Mouse (Mus musculus) activated CD4-positive, CD25-positive, alpha-beta regulatory T cell, adult 4 months (primary cell): Measurements from ENCODE around the gene Hes2. TPM values are rescaled to one million over a fixed set of nuclear protein-coding genes. Genes with fewer than 3 reads are reported as not detected.

Source experiments
- ATAC-seq: one replicate; pipeline ENCODE4 v1.8.0; 2017
- polyA plus RNA-seq, 2 experiments: library from polyadenylated mRNA; unstranded; fragments of 100-300 nt; shearing (Covaris generic); gene quantifications; one replicate each; pipeline ENCODE4 v1.2.1; 2017

The Hes2 gene
- polyA plus RNA-seq, 2 experiments from 2014 or later: not detected

DNA sequence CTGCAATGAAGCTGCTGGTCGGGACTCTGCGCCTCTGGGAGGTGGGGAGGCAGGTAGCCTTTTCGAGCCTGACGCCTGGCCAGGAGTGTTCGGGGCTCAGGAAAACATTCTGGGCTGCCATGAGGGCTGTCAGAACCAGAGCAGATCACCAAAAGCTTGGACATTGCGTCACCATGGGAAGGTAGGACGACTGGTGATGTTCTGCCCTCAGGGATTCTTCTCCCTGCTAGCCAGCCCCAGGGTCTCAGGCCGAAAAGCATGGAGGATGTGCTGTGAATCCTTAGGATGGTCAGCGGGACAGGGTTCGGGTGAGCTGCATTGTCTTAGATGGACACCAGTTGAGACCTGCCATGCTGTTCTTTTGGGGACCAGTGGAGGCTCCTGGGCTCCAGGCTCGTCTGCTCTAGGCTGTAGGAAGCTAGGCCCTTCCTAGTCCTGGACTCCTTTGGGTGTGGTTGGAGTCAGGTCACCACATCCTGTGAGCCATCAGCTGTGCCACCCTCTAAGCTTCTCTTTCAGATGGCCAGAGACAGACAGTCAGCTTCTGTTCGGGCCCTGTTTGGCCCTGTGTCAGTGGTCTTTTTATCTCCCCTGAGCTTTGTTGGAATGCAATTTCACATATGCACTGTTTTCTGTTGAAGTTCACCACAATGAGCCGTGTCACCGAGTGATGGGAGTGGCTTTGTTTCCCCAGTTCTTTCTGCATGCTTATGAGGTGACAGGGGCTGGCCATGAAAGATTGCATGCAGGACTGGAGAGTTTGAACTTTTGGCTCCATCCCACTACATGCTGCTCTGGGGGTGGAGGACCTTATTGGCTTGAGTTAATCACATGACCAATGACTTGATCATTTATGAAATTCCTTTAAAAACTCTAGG is 27.8 kb downstream of the Hes2 start:
- ATAC-seq: peak; percentile 40

DNA sequence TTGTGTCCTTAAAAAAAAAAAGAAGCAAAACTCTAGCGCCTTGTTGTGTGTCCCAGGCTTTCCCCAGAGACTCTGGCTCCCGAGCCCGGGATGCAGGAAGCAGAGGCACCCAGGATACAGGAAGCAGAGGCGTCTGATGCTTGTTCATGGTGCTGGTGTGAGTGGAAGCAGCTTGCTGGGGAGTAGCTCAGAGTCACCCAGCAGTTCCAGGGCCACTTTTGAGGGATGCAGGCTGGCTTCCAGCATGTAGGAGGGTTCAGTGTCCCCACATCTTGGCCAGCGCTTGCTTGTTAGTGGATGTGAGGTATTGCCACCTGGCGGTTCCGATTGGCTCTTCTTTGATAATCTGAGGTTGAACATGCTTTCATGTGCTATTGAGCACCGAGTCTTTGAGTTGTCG is 28.5 kb downstream of the Hes2 start:
- ATAC-seq: no peak

DNA sequence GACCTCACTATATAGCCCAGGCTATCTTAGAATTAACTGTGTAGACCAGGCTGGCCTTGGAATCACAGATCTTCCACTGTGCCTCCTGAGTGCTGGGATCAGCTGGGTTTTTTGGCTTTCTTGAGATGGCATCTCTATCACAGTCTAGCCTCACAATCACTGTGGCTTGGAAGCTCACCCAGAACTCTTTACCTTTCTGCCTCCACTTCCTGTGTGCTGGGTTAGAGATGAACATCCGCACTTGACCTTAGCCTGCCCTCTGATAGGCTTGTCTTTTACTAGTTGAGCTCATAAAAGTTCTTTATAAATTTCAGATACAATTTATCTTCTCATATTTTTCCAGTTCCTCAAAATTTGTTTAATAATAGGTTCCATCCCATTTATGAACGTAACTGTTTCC is 30.0 kb downstream of the Hes2 start:
- ATAC-seq: peak; percentile 60

DNA sequence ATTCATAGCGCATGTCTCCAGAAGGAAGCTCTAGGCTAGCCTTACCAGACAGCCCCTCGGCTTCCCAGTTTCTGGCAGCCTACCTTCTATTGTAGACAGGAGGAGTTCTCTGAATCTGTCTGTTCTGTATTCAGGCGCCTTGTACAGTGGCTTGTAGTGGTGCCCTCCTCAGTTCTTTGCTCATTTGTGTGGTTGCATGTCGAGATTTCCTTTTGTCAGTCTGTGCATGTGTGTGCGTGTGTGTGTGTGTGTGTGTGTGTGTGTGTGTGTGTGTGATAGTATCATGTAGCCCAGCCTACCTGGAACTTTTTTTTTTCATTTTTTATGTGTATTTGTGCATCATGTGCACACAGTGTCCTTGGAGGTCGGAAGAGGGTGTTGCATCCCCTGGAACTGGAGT is 30.4 kb downstream of the Hes2 start:
- no peak for ATAC-seq

DNA sequence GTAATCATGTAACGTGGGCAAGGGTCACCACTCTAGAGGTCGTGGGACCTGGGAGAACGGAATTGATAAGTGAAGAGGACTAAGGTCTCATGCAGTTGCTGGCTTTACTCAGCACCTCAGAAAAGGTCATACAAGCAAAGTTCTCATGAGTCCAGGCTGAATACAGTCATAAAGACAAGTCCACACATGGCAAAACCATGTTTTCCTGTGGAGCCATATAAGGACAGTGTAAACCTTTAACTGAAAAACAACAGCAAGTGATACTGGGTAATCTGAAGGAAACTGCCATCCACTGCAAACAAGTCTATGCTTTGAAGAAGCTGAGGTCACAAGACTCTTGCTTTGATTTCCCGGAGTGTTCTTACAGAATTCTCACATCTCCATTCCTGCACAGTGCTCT is 31.0 kb downstream of the Hes2 start:
- peak; percentile 15 for ATAC-seq

DNA sequence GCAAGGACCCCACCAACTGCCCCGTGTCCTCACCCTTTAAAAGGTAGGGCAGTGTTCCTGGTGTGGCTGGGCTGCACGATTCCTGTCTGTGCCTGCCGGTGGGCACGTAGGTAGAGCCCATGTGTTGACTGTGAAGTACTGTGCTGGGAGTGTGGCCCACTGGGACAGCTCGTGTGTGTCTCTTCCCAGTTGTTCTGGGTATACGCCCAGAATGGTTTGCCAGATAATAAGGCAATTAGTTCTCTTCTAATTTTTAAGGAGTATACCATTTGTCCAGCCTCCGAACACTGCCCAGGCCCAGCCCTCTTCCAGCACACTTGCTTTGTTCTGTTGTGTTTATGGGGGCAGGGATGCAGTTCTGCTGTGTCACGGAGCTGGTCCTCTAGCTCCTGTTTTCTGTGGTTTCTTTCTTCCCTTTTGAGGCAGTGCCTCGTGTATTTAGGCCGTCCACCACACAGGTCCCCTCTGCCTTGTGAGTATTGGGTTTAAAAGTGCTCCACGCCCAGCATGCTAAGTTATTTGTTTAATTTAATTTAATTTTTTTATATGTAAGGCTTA is 31.5 kb downstream of the Hes2 start:
- ATAC-seq: no peak

DNA sequence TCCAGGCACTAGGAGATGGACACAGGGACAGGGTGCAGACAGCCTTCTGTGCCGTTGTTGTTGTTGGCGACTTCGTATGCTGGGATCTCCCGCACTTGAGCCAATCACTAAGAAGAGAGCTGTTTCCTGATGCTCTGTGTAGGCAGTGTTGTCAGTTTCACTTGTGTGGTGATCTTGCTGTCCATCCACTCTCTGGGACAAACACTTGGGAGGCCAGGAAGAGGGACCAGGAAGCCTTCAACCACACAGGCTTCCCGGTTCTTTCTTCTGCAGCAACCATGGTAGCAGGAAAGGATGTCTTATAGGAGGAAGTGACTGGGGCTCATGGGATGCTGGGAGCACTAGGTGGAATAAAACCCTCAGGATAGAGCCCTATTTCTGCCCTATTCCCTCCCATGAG is 32.0 kb downstream of the Hes2 start:
- no peak for ATAC-seq

DNA sequence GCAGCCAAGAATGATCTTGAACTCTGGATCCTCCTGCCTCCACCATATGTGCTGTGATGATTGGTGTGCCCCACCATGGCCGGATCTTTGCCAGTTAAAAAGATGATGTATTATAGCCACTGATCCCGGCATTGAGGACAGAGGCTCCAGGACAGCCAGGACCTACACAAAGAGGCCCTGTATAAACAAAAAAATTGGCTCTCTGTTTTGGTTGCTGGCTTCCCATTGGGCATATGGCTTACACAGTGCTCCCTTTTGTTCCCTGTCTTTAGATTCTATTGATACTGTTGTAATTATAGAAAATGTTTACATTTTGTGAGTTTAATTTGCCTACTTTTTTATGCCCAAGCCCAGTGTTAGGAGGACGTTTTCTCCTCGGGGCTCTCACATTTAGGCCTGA is 33.9 kb downstream of the Hes2 start:
- no peak for ATAC-seq

DNA sequence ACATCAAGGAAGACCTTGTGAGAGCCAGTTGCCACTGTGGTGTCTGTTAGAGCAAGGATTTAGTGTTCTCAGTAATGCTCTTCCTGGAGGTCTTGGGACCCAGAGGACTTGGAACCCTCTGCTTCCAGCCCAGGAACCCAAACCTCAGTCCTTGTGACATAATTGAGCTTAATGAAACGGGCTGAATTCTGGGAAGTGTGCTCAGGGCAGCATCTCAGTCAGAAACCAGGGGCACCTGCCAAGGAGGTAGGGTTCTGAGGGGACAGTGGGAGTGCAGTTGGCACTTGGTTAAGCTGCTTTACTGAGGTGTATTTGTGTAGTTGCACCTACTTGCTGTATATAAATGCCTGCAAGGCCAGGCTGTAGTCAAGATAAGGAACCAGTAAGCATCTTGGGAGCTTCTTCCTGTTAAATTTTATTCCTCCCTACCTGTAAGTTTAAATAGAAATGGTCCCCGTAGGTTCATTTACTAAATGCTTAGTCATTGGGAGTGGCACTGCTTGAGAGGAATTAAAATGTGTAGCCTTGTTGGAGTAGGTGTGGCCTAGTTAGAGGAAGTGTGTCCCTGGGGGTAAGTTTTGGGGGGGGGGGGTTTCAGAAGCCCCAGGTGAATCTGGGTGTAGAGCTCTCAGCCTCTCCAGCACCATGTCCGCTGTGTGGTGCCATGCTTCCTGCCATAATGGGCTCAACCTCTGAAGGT is 36.0 kb downstream of the Hes2 start:
- ATAC-seq: no peak

DNA sequence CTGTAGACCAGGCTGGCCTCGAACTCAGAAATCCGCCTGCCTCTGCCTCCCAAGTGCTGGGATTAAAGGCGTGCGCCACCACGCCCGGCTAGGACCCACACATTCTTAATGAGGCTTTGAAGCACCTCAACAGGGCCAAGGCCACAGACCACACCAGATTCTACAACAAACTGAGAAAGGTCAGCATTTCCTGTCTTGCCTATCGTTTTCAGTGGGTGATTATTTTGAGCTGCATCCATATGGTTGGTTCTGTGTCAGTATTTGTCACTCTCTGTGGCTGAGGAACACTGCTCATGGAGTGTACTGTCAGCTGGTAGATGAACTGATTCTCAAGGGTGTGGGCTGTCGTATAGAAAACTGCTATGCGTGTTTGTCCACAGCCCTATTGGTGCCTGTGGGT is 37.6 kb downstream of the Hes2 start:
- ATAC-seq: no peak

DNA sequence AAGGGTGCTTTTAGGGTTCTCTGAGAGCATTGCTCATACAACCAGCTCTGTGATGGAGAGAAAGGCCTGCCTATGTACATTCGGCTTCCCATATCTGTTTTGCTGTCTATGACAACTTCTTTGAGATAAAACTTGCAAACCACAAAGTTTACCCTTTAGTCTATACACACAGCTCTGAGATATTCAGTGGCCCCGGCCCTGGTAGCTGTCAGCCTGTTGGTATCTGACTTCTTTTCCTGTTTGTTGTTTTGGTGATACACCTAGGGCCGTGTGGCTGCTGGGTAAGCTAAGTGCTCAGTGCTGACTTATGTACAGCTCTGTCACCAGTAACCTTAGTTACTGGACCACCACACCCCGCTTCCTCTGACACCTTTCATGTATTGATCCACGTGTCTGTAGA is 38.9 kb downstream of the Hes2 start:
- ATAC-seq: peak; percentile 88

DNA sequence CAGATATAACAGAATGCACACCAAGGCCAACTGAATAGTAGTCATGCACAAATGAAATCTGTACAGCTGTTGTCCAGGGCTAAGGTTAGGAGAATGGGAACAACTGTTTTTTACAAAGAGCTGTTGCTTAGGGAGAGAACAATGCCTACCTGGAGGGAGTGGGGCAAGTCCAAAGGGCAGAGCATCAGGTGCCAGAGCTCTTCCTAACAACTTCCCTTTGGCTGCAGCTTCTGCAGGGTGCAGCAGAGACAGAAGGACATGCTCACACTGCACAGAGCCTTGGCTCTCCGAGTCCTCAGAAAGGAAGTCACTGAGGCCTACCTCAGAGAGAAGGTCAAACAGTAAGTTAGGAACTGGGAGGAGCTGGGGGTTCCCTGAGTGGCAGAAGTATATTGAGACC is 41.0 kb downstream of the Hes2 start:
- no peak for ATAC-seq

DNA sequence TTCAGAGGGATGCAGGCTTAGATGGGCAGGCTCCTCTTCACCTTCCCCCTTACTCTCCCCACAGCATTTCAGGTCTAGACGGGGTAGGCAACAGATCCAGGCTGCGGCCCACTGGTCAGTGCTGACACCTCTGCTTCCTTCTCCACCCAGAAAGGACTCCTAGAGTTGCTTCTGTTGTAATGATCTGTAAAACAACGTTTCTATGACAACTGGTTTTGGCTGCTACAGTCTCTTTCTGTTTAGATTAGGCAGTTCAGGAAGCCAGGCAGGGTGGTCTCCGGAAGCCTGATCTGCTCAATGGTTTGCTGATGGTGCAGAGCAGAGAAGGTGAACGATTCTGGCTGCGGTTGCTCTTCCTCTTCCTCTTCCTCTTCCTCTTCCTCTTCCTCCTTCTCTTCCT is 42.8 kb downstream of the Hes2 start:
- ATAC-seq: peak; percentile 27

DNA sequence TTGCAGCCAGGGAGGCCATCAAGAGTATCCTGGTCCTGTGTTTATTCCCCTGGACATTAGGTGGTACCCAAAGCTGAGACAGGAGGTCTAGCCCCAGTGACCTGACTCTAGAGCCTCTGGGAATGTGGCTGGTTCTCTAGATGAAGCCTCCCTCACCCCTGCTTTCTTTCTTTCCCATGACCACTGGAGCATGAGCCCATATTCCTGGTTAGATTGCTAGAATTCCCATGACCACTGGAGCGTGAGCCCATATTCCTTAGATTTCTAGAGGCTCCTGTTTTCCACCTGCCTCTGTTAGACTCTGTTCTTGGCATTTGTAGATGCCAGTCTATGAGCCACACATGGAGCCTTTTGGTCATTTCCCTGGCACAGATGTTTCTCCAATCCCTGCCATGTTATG is 43.8 kb downstream of the Hes2 start:
- no peak for ATAC-seq

DNA sequence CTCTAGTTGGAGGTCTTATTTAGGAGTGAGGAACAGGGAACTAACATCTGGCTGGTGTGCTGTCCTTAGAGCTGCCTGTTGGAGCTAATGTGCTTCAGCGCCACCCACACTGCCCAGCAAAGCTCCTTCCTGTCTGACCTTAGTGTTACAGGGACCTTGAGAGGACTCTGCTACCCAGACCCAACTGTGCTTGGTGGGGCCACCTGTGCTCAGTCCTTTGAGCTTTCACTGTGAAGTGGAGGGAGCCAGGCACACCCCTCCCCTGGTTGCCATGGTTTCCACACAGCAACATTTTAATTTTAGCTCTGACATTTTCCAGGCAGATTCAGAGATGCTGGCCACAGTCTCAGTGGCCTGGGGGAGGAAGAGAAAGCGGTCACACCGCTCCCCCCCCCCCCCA is 44.2 kb downstream of the Hes2 start:
- ATAC-seq: peak; percentile 12

DNA sequence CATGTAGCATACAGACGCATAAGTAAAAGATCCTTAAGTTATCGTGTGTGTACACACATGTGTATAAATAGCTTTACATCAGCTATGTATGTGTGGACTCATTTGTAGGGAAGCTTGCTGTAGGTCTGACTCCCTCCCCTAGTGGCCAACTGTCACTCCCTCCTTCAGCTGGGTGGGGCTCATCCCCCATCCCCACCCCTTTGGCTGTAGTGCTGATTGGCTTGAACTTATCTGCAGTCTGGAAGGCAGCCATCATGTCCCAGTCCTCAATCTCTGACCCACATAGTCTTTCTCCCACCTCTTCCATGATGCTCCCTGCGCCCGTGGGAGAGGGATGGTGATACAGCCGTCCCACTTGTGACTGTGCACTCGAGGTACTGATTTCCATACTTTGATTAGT is 46.0 kb downstream of the Hes2 start:
- ATAC-seq: no peak

DNA sequence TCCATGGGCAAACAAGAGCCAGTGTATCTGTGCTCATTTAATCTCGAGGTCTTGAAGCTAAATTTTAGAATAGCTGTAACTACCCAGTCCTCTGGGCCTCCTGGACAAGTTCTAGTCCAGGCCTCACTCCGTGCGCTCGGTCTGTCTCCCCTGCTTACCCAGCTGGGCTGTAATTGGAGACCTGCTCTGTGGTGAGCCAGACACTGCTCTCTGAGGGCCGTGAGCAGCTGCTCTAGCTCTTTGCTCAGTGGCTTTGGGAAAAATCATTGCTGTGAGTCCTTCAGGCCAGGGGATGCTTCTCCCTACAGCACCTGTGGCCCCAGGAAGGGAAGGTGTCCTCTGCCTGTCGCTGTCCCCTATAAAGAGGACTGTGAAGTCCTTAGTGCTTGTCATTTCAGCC is 47.5 kb downstream of the Hes2 start:
- no peak for ATAC-seq

DNA sequence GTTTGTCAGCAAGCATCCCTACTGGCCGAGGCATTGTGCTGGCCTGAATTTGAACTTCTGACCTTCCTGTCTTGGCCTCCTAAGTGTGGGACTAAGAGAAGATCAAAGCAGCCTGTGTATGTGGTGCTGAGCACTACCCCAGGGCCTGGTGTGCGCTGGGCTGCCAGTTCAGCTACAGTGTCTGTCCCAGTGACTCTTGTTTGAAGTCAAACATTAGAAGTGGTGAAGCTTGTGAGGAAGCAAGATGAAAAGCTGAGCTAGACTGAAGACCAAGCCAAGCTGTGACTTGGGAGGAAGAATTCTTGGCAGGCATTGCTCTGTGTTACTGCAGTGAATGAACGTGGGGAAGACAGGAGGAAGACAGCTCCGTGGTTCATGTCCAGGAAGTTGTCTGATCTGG is 51.0 kb downstream of the Hes2 start:
- no peak for ATAC-seq

Other genes starting within 250 kb of the Hes2 start
- gene Dnajc11, start 225.2 kb upstream of the Hes2 start, polyA plus RNA-seq: 10 to 100 TPM; 27.9 to 31.7 TPM
- gene Thap3, start 169.9 kb upstream of the Hes2 start, polyA plus RNA-seq: 100 to 1,000 TPM in 1 of 2 experiments, 10 to 100 TPM in 1; 89.8 to 107 TPM
- gene Phf13, start 162.6 kb upstream of the Hes2 start, polyA plus RNA-seq: 1 to 10 TPM; 2.3 to 3.0 TPM
- 1 to 10 TPM; 2.2 to 4.2 TPM for gene Klhl21, start 150.1 kb upstream of the Hes2 start, polyA plus RNA-seq
- 10 to 100 TPM; 14.1 to 22.0 TPM for gene Zbtb48, start 131.2 kb upstream of the Hes2 start, polyA plus RNA-seq
- gene Tas1r1, start 120.3 kb upstream of the Hes2 start, polyA plus RNA-seq: not detected
- 10 to 100 TPM; 11.3 to 14.6 TPM for gene Nol9, start 119.5 kb upstream of the Hes2 start, polyA plus RNA-seq
- gene Plekhg5, start 86.4 kb upstream of the Hes2 start, polyA plus RNA-seq: 1 to 10 TPM; 1.3 to 2.6 TPM
- gene Tnfrsf25, start 42.9 kb upstream of the Hes2 start, polyA plus RNA-seq: 100 to 1,000 TPM; 132 to 150 TPM
- gene Espn, start 6.5 kb upstream of the Hes2 start, polyA plus RNA-seq: 1 to 10 TPM; 6.9 to 8.3 TPM
- gene Acot7, start 19.3 kb downstream of the Hes2 start, polyA plus RNA-seq: 100 to 1,000 TPM; 134 to 172 TPM
- not detected for gene Gpr153, start 115.4 kb downstream of the Hes2 start, polyA plus RNA-seq
- gene Hes3, start 132.8 kb downstream of the Hes2 start, polyA plus RNA-seq: not detected
- 1 to 10 TPM; 7.2 to 7.7 TPM for gene Icmt, start 138.4 kb downstream of the Hes2 start, polyA plus RNA-seq
- not detected for gene Rnf207, start 160.1 kb downstream of the Hes2 start, polyA plus RNA-seq
- gene Rpl22, start 166.9 kb downstream of the Hes2 start, polyA plus RNA-seq: 1,000 to 10,000 TPM; 1,059 to 1,071 TPM
- gene Chd5, start 179.8 kb downstream of the Hes2 start, polyA plus RNA-seq: under 1 TPM in 1 of 2 experiments, not detected in 1; 0.19 TPM